Mouse (Mus musculus): ENCODE results near the gene Tbl1x. TPM values are rescaled to one million over a fixed set of nuclear protein-coding genes. Genes with fewer than 3 reads are reported as not detected.

The Tbl1x gene
- polyA plus RNA-seq, 1 experiment, result 30.0 TPM

- no peak overlapping the region for H3K27ac ChIP-seq (ENCODE audit: control insufficient read depth, insufficient read depth, low read length)
- TF ChIP-seq POLR2A (IDR thresholded peaks at IDR 0.05; ENCODE audit: control insufficient read depth, extremely low read depth, insufficient read depth, low read length, poor library complexity), result no peak
- no peak for TF ChIP-seq CTCF (IDR thresholded peaks at IDR 0.05; ENCODE audit: borderline replicate concordance, control insufficient read depth, extremely low read depth, insufficient read depth, low read length, poor library complexity)
- DNase-seq, result no peak
- WGBS, result 33% methylated on average over 8 of the region's 8 CpGs
- H3K4me3 ChIP-seq (ENCODE audit: control insufficient read depth, insufficient read depth, low read length), result no peak overlapping the region
- H3K4me1 ChIP-seq (replicated peaks; ENCODE audit: control insufficient read depth, insufficient read depth, low read length), result peaks cover 12% of the 10 kb centered on the region
- H3K27me3 ChIP-seq (ENCODE audit: control insufficient read depth, insufficient read depth, low read length), result no peaks in the 10 kb centered on the region
- no peaks in the 10 kb centered on the region for H3K36me3 ChIP-seq (ENCODE audit: control insufficient read depth, insufficient read depth, low read length)
These were observed 6.7 kb downstream of the Tbl1x start for GRCm38 (mm10) chrX:77517274-77518085.

- 88% methylated on average over 1 of the region's 1 CpGs for WGBS
- peaks cover 13% of the 10 kb centered on the region for H3K4me1 ChIP-seq (replicated peaks; ENCODE audit: control insufficient read depth, insufficient read depth, low read length)
- no peak overlapping the region for H3K27ac ChIP-seq (ENCODE audit: control insufficient read depth, insufficient read depth, low read length)
- H3K36me3 ChIP-seq (ENCODE audit: control insufficient read depth, insufficient read depth, low read length), result no peaks in the 10 kb centered on the region
- H3K4me3 ChIP-seq (ENCODE audit: control insufficient read depth, insufficient read depth, low read length), result no peak overlapping the region
- TF ChIP-seq POLR2A (IDR thresholded peaks at IDR 0.05; ENCODE audit: control insufficient read depth, extremely low read depth, insufficient read depth, low read length, poor library complexity) (no peak), CTCF (IDR thresholded peaks at IDR 0.05; ENCODE audit: borderline replicate concordance, control insufficient read depth, extremely low read depth, insufficient read depth, low read length, poor library complexity) (no peak)
- H3K27me3 ChIP-seq (ENCODE audit: control insufficient read depth, insufficient read depth, low read length), result no peaks in the 10 kb centered on the region
- DNase-seq, result no peak
These were observed 8.1 kb downstream of the Tbl1x start for GRCm38 (mm10) chrX:77518929-77519328.

- Histone ChIP-seq H3K27ac (ENCODE audit: control insufficient read depth, insufficient read depth, low read length) (peak overlapping the region; percentile 43), H3K36me3 (ENCODE audit: control insufficient read depth, insufficient read depth, low read length) (no peaks in the 10 kb centered on the region), H3K4me3 (ENCODE audit: control insufficient read depth, insufficient read depth, low read length) (no peak overlapping the region), H3K4me1 (replicated peaks; ENCODE audit: control insufficient read depth, insufficient read depth, low read length) (peaks cover 7% of the 10 kb centered on the region), H3K27me3 (ENCODE audit: control insufficient read depth, insufficient read depth, low read length) (no peaks in the 10 kb centered on the region)
- DNase-seq, result no peak
- TF ChIP-seq POLR2A (IDR thresholded peaks at IDR 0.05; ENCODE audit: control insufficient read depth, extremely low read depth, insufficient read depth, low read length, poor library complexity) (no peak), CTCF (IDR thresholded peaks at IDR 0.05; ENCODE audit: borderline replicate concordance, control insufficient read depth, extremely low read depth, insufficient read depth, low read length, poor library complexity) (no peak)
- 80% methylated on average over 3 of the region's 3 CpGs for WGBS
These were observed 12.1 kb downstream of the Tbl1x start for GRCm38 (mm10) chrX:77522842-77523375.

- DNase-seq, result no peak
- Histone ChIP-seq H3K4me3 (ENCODE audit: control insufficient read depth, insufficient read depth, low read length) (no peak overlapping the region), H3K27me3 (ENCODE audit: control insufficient read depth, insufficient read depth, low read length) (no peaks in the 10 kb centered on the region), H3K4me1 (replicated peaks; ENCODE audit: control insufficient read depth, insufficient read depth, low read length) (peaks cover 3% of the 10 kb centered on the region), H3K27ac (ENCODE audit: control insufficient read depth, insufficient read depth, low read length) (no peak overlapping the region), H3K36me3 (ENCODE audit: control insufficient read depth, insufficient read depth, low read length) (no peaks in the 10 kb centered on the region)
- WGBS, result 100% methylated on average over 1 of the region's 1 CpGs
- TF ChIP-seq POLR2A (IDR thresholded peaks at IDR 0.05; ENCODE audit: control insufficient read depth, extremely low read depth, insufficient read depth, low read length, poor library complexity), result no peak
- TF ChIP-seq CTCF (IDR thresholded peaks at IDR 0.05; ENCODE audit: borderline replicate concordance, control insufficient read depth, extremely low read depth, insufficient read depth, low read length, poor library complexity), result no peak
These were observed 14.4 kb downstream of the Tbl1x start for GRCm38 (mm10) chrX:77525179-77525578.

GRCm38 (mm10) chrX:77528401-77528800, 17.6 kb downstream of the Tbl1x start:
- H3K27ac ChIP-seq (ENCODE audit: control insufficient read depth, insufficient read depth, low read length), result no peak overlapping the region
- no peak overlapping the region for H3K4me3 ChIP-seq (ENCODE audit: control insufficient read depth, insufficient read depth, low read length)
- peaks cover 7% of the 10 kb centered on the region for H3K4me1 ChIP-seq (replicated peaks; ENCODE audit: control insufficient read depth, insufficient read depth, low read length)
- WGBS, result 91% methylated on average over 1 of the region's 1 CpGs
- no peak for DNase-seq
- TF ChIP-seq CTCF (IDR thresholded peaks at IDR 0.05; ENCODE audit: borderline replicate concordance, control insufficient read depth, extremely low read depth, insufficient read depth, low read length, poor library complexity) (no peak), POLR2A (IDR thresholded peaks at IDR 0.05; ENCODE audit: control insufficient read depth, extremely low read depth, insufficient read depth, low read length, poor library complexity) (no peak)
- H3K27me3 ChIP-seq (ENCODE audit: control insufficient read depth, insufficient read depth, low read length), result no peaks in the 10 kb centered on the region
- no peaks in the 10 kb centered on the region for H3K36me3 ChIP-seq (ENCODE audit: control insufficient read depth, insufficient read depth, low read length)

GRCm38 (mm10) chrX:77530997-77531396, 20.2 kb downstream of the Tbl1x start:
- TF ChIP-seq POLR2A (IDR thresholded peaks at IDR 0.05; ENCODE audit: control insufficient read depth, extremely low read depth, insufficient read depth, low read length, poor library complexity) (no peak), CTCF (IDR thresholded peaks at IDR 0.05; ENCODE audit: borderline replicate concordance, control insufficient read depth, extremely low read depth, insufficient read depth, low read length, poor library complexity) (no peak)
- DNase-seq, result no peak
- Histone ChIP-seq H3K27me3 (ENCODE audit: control insufficient read depth, insufficient read depth, low read length) (no peaks in the 10 kb centered on the region), H3K36me3 (ENCODE audit: control insufficient read depth, insufficient read depth, low read length) (no peaks in the 10 kb centered on the region), H3K4me1 (replicated peaks; ENCODE audit: control insufficient read depth, insufficient read depth, low read length) (peaks cover 13% of the 10 kb centered on the region), H3K27ac (ENCODE audit: control insufficient read depth, insufficient read depth, low read length) (no peak overlapping the region), H3K4me3 (ENCODE audit: control insufficient read depth, insufficient read depth, low read length) (no peak overlapping the region)
- 86% methylated on average over 1 of the region's 5 CpGs for WGBS

Measured in thymus, adult 2 months (tissue).